Mouse (Mus musculus) kidney, postnatal 14 days (tissue): ENCODE results near the gene Akt2.

Experiments
- DNase-seq: peaks from one replicate; pipeline ENCODE4 v3.0.0; 2022; ENCODE audit warnings: mixed read lengths

Akt2 gene

DNA sequence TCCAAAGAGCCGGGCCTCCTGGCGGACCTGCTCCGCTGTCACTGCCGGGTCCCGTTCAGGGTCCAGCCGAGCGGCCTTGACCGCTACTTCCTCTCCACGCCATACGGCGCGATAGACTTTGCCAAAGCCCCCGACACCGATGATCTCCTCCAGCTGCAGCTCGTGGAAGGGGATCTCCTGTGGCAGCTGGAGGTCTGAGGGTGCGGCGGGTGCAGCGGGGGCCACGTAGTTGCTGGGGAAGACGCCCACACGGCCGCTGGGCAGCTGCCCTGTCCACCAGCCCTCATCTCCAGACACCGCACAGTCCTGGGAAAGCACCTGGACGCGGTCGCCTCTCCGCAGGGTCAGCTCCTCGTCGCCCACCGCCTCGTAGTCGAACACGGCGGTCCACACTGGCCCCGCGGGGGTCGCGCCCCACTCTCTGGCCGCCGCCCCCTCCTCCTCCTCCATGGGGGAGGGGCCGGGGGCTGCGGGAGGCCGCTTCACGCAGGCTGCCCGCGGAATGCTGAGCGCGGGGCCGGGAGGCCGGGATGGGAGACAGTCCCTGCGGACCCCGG lies 82.3 kb downstream of the Akt2 start:
- DNase-seq: peak; percentile 33

DNA sequence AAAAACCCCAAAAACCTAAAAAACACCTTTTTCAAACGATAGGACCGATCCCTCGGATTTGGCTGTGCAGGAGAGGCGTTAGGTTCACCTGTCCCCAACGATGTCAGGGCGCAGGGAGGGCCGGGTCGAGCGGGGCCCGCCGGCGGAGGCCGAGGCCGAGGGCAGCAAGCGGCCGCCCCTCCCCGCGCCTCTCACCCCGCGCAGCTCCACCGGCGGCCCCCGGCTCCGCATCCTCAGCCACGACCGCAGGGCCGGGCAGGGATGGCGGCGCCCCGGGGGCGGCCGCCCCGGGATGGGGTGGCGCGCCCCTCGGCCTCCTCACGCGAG lies 82.8 kb downstream of the Akt2 start:
- DNase-seq: no peak

DNA sequence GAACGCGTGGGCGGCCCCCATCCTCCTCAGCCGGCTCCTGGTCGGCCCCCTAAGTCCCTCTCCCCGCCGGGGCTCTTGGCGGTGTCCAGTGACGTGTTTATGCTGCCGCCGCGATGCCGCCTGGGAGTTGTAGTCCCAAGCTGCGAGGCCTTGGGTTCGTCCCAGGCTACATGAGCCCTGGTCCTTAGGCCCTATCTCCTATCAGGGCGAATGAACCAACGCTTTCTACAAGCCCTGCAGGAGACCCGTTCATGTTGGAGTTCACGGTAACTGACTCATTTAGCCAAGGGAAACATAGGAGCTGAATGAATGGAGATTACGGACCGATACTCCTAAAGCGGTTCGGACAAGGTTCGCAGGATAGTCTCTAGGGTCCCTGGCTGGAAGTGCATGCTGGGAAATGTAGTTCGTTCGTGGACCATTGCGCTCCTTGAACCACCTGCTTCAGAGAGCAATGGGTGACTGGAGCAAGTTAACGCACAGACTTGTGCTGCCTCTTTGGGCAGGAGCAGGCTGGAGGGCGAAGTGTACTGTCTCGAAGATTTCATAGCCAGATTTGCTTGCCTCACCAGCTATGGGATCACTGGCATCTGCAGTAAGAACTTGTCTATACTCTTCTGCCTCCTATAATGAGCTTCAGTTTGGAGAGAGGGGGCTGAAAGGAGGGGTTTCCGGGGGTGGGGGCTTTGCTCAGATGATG lies 83.3 kb downstream of the Akt2 start, which contains the start of gene Map3k10:
TSS of gene Map3k10 (minus strand) at position 77 of the 700 bp plus-strand sequence.
- DNase-seq: peak; percentile 95

DNA sequence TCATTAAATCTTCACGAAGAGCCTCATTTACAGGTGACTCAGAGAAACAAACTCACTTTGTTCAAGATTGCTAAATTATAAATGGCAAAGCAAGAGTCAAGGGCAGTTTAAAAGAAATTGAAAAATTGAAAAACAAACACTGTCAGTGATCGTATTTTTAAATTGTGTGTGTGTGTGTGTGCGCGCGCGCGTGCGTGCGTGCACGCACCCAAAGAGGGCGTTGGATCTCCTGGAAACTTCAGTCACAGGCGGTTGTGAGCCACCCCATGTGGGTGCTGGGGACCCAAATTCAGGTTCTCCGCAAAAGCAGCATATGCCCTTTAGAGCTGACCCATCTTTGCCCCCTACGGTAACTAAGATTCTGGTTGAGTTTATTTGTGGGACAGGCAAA lies 83.9 kb downstream of the Akt2 start:
- no peak for DNase-seq

DNA sequence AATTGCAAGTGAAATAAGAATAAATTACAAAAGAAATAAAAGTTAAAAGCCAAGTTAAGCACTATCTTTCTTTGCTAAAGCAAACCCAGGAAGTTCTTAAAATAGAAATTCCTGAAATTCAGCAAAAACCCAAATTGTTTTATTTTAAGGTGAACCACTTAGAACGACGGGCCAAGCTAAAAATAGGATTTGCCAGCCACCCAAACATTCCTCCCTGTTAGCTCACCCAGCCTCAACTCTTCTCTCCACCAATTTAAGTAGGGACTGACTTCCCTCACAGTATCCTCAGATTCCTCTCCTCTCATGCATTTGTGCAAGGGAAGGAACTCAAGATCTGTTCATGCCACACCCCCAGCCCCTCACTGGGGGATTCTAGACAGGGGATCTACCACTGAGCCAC lies 91.9 kb downstream of the Akt2 start:
- DNase-seq: no peak

DNA sequence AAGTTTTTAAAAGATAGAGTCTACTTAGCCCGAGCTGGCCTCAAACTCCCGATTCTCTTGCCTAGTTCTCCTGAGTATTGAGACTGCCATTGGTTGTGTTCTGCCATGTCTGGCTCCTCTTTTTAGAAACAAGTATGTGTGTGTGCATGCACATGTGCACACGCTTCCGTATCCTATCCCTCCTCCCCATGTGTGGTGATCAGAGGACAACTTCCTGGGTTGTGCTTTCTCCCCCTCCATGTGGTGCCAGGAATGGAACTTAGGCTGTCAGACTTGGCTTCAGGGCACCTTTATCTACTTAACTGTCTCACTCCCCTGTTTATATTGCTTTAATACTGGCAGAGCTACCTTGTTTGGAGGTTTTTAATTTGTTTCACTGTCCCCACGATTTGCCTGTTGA lies 93.9 kb downstream of the Akt2 start:
- no peak for DNase-seq

DNA sequence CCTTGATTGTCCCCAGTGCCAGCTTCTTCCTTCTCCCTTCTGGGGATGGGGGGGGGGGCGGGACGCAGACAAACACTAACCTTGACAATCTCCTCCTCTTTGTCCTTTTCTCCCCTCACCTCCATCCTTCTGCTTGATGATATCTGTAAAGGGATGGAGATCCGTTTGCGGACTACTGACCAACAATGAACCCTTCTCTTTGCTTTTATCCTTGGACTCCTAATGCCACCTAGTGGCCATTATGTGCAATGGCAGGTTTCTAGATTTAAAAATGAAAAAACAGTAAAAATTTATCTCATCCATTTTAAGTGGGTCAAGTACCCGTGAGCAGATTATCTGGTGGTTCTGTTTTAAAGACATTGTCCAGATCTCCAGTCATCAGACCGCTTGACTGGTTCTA lies 94.3 kb downstream of the Akt2 start:
- DNase-seq: peak; percentile 35

DNA sequence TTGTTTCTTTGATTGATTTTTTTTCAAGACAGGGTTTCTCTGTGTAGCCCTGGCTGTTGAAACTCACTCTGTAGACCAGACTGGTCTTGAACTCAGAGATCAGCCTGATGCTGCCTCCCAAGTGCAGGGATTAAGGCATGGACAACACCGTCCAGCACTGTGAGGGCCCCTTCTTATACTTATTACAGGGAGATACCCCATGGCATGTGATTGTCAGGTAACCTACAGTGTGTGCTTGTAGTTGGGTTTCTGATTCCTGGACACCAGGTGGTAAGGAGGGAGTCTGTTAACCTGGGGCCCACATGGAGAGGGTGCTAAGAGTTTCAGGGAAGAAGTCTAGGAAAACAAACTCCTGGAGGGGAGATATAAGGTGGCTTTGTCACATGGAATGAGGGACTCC lies 95.7 kb downstream of the Akt2 start:
- no peak for DNase-seq

DNA sequence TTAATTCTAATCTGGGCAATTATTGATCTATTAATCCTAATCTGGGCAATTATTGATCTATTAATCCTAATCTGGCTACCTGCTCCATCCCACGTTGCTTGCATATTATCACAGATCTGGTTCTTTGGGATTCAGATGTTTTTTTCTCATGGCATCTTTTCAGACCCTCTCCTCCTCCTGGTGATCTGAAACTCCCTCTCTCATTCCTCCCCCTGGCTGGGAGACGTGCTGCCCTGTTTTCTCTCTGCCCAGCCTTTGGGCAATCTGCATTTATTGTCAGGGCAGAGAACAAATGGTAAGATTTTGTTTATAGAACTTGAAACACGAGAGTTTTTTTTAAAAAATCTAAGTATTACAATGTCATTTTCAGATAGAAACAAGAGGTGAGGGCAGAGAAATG lies 96.5 kb downstream of the Akt2 start:
- no peak for DNase-seq

DNA sequence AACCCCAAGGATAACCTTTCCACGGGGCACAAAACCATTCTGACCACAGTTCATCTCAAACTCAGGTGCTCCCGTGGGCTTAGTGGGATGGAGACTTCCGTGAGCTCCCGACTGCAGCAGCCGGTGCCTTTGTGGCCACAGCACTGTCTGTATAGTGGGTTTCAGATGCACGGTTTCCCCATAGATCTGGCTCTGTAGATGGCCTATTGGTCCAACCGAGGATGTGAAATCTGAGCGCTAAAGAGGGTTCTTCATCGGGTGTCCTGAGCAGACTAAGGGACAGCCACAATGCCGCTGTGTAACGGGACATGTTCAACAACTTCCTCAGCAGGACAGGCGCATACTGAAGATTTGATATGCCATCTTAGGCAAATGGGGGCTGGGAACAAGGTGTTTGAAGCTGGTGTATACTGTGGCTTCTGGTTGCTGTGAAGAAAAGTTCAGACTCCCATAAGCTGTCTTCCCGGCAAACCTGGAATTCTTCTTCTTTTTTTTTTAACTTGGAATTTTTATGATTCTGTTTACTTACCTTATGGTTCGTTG lies 97.0 kb downstream of the Akt2 start:
- DNase-seq: no peak

DNA sequence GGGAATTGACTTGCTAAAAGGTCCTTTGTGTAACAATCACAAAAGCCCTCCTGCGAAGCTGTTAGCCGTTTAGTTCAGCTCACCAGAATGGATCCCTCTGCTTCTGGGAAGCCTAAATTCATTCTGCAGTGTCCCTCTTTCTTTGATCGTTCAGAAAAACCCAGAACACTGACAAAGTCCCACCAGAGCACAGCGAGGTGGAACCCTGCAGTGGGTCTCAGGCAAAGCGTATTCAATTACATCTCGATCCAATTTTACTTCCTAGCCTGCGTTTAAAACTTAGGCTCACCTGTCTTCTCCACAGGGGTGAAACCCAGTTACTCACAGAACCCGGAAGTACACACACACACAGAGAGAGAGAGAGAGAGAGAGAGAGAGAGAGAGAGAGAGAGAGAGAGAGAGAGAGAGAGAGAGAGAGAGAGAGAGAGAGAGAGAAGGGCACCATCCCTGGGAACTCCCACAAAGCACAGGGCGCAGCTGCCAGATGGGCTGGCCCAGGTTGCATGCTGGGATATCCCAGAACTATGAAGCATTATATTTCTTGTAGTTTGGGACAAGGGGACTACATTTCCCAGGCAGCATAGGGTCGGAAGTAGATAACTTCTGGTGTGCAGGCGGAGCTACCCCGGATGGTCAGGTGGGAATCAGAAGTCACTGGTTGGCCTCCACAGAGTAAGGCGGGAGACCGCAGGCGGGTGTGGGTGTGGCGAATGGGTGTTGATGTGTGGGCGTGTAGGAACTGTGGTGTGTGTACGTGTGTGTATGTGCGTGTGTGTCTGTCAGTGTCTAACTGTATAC lies 97.7 kb downstream of the Akt2 start, which contains the start of gene Zfp607b:
TSS of gene Zfp607b (plus strand) at position 526 of the 798 bp plus-strand sequence.
- peak; percentile 95 for DNase-seq
